Mouse (Mus musculus): ENCODE results near the gene Hip1. TPM values are rescaled to one million over a fixed set of nuclear protein-coding genes. Genes with fewer than 3 reads are reported as not detected.

Hip1 gene
- total RNA-seq, 2 experiments from 2014 or later = 41.2 to 41.4 TPM

- Histone ChIP-seq H3K27ac (no peak overlapping the region), H3K4me3 (no peak overlapping the region)
- DNase-seq (ENCODE audit: low spot score in 2 of 2) = no peak
- no peak for TF ChIP-seq CTCF (conservative IDR thresholded peaks at IDR 0.05)
Observed at GRCm38 (mm10) chr5:135362572-135362971, 182.3 kb downstream of the Hip1 start.

- TF ChIP-seq CTCF (conservative IDR thresholded peaks at IDR 0.05) = no peak
- H3K4me3 ChIP-seq = no peak overlapping the region
- H3K27ac ChIP-seq = no peak overlapping the region
- no peak for DNase-seq (ENCODE audit: low spot score in 2 of 2)
Observed at GRCm38 (mm10) chr5:135359772-135360171, 185.1 kb downstream of the Hip1 start.

- DNase-seq (ENCODE audit: low spot score in 2 of 2) = no peak
- TF ChIP-seq CTCF (conservative IDR thresholded peaks at IDR 0.05) = no peak
- Histone ChIP-seq H3K27ac (no peak overlapping the region), H3K4me3 (no peak overlapping the region)
Observed at GRCm38 (mm10) chr5:135357556-135357955, 187.4 kb downstream of the Hip1 start.

Small RNA genes lying within 50 kb of the gene (microRNA-seq; reads per million reads assigned to microRNA genes)
- 0.92 to 0.96 reads per million in 2 experiments for gene Mir7033

Other genes starting within 250 kb of the Hip1 start
- under 1 TPM; 0.47 to 0.51 TPM for gene Fkbp6, start 195.1 kb downstream of the Hip1 start, total RNA-seq (2021)
- not detected for gene Trim50, start 191.8 kb downstream of the Hip1 start, total RNA-seq (2021)
- gene Nsun5, start 175.2 kb downstream of the Hip1 start, total RNA-seq (2021) = 10 to 100 TPM; 21.7 to 30.1 TPM
- gene Pom121, start 150.6 kb downstream of the Hip1 start, total RNA-seq (2021) = 10 to 100 TPM; 48.3 to 50.2 TPM
- not detected for gene Ccl26, start 18.4 kb upstream of the Hip1 start, total RNA-seq (2021)
- gene Ccl24, start 27.9 kb upstream of the Hip1 start, total RNA-seq (2021) = not detected
- gene Rhbdd2, start 87.5 kb upstream of the Hip1 start, total RNA-seq (2021) = 10 to 100 TPM; 86.2 to 86.5 TPM
- gene Por, start 124.9 kb upstream of the Hip1 start, total RNA-seq (2021) = 100 to 1,000 TPM; 103 to 112 TPM
- gene Tmem120a, start 199.3 kb upstream of the Hip1 start, total RNA-seq (2021) = 10 to 100 TPM; 16.9 to 19.8 TPM
- gene Styxl1, start 233.3 kb upstream of the Hip1 start, total RNA-seq (2021) = not detected
- gene Mdh2, start 233.4 kb upstream of the Hip1 start, total RNA-seq (2021) = 100 to 1,000 TPM; 382 to 388 TPM